Mouse (Mus musculus): ENCODE results near the gene Trpc4ap. TPM values are rescaled to one million over a fixed set of nuclear protein-coding genes. Genes with fewer than 3 reads are reported as not detected.
"Not testable (repeated sequence)": the region's sequence is repeated elsewhere in the genome, so short reads cannot be mapped to it uniquely, and the experiment has no call there.

Gene Trpc4ap
- polyA plus RNA-seq (2015; fragmentation: Nextera tagmentation; extraction: Ambion mirVana): 137 and 142 TPM in 2 replicates

DNA sequence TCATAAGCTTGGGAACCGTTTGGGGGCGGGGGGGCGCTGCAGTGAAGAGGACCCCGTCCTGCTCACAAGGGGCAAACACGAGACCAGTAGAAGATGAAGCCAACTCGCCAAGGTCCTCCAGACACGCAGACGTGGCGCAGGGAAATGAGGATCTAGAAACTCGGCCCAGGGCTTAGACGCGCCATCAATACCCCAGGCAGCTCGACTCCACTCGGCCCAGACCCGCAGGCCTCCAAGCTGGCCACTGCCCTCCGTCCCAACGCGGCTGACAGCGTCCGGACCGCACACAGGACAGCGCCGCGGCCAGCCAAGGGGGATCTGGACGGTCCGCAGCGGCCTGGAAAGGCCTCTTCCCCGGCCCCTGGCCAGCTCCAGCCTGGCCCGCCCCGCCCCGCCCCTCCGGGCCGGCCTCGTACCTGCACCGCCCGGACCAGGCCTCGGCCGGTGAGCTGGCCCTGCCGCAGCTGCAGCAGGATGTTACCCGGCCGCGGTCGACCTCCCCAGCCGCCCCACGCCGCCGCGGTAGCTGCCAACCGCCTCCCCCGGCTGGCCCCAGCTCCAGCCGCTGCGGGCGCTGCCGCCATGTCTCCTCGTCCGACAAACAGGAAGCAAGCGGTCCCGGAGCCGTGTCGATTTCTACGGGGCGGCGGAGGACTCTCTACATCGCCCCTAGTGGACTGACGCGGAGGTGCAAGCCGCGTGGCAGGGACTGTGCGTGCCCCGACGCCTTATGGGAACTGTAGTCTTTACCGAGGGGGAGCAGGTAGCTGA lies at the start of gene Trpc4ap:
Trpc4ap (minus strand) TSS at position 662 of the 771 bp plus-strand sequence.
- Histone ChIP-seq H3K27ac (peak within 1 kb of the TSS; percentile 80), H3K4me2 (peak within 1 kb of the TSS; percentile 84), H3K36me3 (peaks cover 8% of the 10 kb centered on the region), H3K4me3 (peak within 1 kb of the TSS; percentile 99), H3K27me3 (no peaks in the 10 kb centered on the region), H3K4me1 (peaks cover 19% of the 10 kb centered on the region), H3K9ac (peak within 1 kb of the TSS; percentile 97), H3K9me3 (no peaks in the 10 kb centered on the region)
- WGBS: under 1% methylated on average over 69 of the region's 72 CpGs
- peak; percentile 92 for ATAC-seq (ENCODE audit: insufficient number of reproducible peaks, insufficient read depth, low FRiP score, low TSS enrichment, low read depth)

DNA sequence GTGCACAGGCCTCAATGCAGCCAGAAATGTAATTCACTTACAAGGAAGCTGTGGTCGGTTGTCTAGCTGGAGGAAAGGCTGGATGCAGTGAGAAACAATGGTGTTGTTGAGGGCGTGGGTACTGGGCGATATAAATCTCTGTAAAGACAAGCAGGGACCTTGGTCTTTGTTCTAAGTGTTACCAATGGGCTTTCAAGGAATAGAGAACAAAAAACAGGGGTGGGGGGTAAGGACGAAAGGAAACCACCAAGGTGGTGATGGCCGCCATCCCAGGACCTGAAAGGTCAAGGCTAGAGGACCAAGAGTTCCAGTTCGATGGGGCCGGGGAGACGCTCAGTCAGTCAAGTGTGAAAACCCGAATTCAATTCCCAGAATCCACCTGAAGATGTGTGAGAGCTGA lies 45.6 kb upstream of the Trpc4ap start:
- no peak overlapping the region for H3K9ac ChIP-seq
- no peaks in the 10 kb centered on the region for H3K36me3 ChIP-seq
- H3K4me3 ChIP-seq: no peak overlapping the region
- no peaks in the 10 kb centered on the region for H3K9me3 ChIP-seq
- H3K27me3 ChIP-seq: no peaks in the 10 kb centered on the region
- no peak overlapping the region for H3K27ac ChIP-seq
- 76% methylated on average over 9 of the region's 9 CpGs for WGBS
- H3K4me1 ChIP-seq: no peaks in the 10 kb centered on the region
- H3K4me2 ChIP-seq: no peak overlapping the region
- no peak for ATAC-seq (ENCODE audit: insufficient number of reproducible peaks, insufficient read depth, low FRiP score, low TSS enrichment, low read depth)

DNA sequence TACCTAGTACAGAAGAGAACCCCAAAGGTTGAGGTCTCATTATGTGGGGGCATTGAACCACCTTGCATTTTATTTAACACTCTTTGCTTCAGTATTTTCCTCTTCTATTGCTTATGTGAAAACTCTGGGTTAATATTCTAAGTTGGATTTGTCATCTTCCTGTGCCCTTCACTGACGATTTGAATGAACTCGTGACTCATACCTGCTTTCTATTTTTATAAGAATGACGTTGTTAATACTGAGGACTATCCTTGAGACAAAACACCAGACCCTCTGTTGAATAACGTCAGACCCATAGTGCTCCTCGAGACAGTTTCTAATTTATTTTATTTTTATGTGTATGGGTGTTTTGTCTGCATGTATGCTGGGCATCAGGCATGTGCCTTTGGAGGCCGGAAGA lies 44.8 kb upstream of the Trpc4ap start:
- Histone ChIP-seq H3K4me1 (no peaks in the 10 kb centered on the region), H3K4me3 (no peak overlapping the region), H3K27ac (no peak overlapping the region), H3K36me3 (no peaks in the 10 kb centered on the region), H3K9me3 (no peaks in the 10 kb centered on the region), H3K27me3 (no peaks in the 10 kb centered on the region), H3K9ac (no peak overlapping the region), H3K4me2 (no peak overlapping the region)
- 77% methylated on average over 6 of the region's 6 CpGs for WGBS
- no peak for ATAC-seq (ENCODE audit: insufficient number of reproducible peaks, insufficient read depth, low FRiP score, low TSS enrichment, low read depth)

DNA sequence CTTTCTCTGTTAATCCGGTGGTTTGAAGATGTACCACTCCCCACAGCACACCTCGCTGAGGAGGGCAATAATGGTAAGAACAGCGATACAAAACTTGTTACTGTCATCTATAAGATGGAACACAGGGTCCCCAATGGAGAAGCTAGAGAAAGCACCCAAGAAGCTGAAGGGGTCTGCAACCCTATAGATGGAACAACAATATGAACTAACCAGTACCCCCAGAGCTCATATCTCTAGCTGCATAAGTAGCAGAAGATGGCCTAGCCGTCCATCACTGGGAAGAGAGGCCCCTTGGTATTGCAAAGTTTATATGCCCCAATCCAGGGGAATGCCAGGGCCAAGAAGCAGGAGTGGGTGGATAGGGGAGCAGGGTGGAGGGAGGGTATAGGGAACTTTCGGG lies 43.6 kb upstream of the Trpc4ap start, which contains the start of gene Gm17581:
Gm17581 (minus strand) TSS at position 101 of the 400 bp plus-strand sequence.
- H3K27ac ChIP-seq; H3K9me3 ChIP-seq; H3K27me3 ChIP-seq; H3K36me3 ChIP-seq; H3K9ac ChIP-seq; H3K4me2 ChIP-seq; ATAC-seq (ENCODE audit: insufficient number of reproducible peaks, insufficient read depth, low FRiP score, low TSS enrichment, low read depth); H3K4me3 ChIP-seq; H3K4me1 ChIP-seq: not testable (repeated sequence)
- 85% methylated on average over 5 of the region's 5 CpGs for WGBS

DNA sequence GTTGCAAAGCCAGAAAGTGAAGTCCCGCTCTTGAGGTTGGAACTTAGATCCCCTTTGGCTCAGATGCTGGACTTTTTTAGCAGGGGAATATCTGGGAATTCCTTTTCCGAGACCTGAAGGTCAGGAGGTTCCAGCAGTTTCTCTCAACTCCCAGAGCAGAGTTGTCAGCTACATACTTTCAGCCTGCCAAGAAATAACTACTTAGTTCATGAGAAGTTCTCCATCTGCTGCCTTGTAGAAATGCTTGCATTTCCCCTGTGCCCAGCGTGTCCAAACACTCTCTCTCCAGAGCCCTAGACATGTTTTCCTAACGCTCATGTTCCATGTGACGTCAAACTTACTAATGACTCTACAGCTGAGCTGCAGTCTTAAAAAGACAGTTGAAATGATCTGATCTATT lies 42.9 kb upstream of the Trpc4ap start:
- Histone ChIP-seq H3K9me3 (no peaks in the 10 kb centered on the region), H3K4me2 (no peak overlapping the region), H3K4me1 (no peaks in the 10 kb centered on the region), H3K27ac (no peak overlapping the region), H3K36me3 (no peaks in the 10 kb centered on the region), H3K9ac (no peak overlapping the region), H3K27me3 (no peaks in the 10 kb centered on the region), H3K4me3 (no peak overlapping the region)
- WGBS: 75% methylated on average over 5 of the region's 5 CpGs
- no peak for ATAC-seq (ENCODE audit: insufficient number of reproducible peaks, insufficient read depth, low FRiP score, low TSS enrichment, low read depth)

DNA sequence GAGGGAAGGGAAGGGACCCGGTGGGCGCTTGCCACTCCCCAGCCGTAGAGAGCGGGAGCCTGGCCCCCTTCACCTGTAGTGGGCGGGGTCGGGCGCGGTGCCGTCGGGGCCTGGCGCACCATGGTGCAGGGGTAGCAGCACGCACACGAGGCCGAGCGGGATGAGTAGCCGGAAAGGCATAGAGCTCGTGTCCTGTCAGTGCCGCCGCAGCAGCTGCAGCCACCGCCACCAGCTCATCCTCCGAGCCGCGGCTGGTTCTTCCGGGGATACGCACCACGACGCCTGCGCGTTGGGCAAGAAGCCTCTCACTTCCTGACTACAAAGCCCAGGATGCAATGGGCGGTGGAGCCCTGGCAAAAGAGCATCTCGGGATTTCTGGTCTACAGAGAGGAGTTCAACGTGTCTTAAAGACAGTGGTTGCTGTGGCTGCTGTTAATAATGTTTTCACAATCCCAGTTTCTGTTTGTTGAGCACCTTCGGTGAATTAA lies 37.0 kb upstream of the Trpc4ap start, which contains the start of gene Edem2:
Edem2 (minus strand) TSS at position 318 of the 488 bp plus-strand sequence.
- H3K9me3 ChIP-seq: no peaks in the 10 kb centered on the region
- H3K4me3 ChIP-seq: peak within 1 kb of the TSS; percentile 91
- peak within 1 kb of the TSS; percentile 82 for H3K9ac ChIP-seq
- peak within 1 kb of the TSS; percentile 92 for H3K4me2 ChIP-seq
- no peaks in the 10 kb centered on the region for H3K27me3 ChIP-seq
- under 1% methylated on average over 33 of the region's 33 CpGs for WGBS
- peaks cover 9% of the 10 kb centered on the region for H3K4me1 ChIP-seq
- no peak within 1 kb of the TSS for H3K27ac ChIP-seq
- no peaks in the 10 kb centered on the region for H3K36me3 ChIP-seq
- ATAC-seq (ENCODE audit: insufficient number of reproducible peaks, insufficient read depth, low FRiP score, low TSS enrichment, low read depth): peak; percentile 69

DNA sequence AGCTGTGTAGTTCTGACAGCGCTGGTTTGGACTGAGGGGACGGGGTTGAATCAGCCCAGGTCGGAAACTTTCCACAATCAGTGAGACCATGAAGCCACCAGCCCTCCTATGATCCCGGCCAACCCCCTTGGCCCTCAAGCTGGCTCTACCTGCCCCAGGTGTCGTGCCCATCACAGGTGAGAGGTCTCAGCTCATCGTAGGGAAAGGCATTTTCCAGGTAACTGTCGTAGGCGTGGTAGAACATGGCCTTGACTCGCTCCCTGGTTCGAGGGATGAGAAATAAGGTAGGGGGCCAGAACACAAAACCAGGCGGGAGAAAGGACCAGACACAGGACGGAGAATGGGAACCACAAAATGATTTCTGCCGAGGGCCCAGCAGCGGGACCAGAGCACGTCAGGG lies 36.6 kb upstream of the Trpc4ap start:
- Histone ChIP-seq H3K27ac (no peak overlapping the region), H3K4me2 (peak overlapping the region; percentile 92), H3K36me3 (no peaks in the 10 kb centered on the region), H3K4me1 (peaks cover 9% of the 10 kb centered on the region), H3K9ac (peak overlapping the region; percentile 82), H3K4me3 (peak overlapping the region; percentile 91), H3K9me3 (no peaks in the 10 kb centered on the region), H3K27me3 (no peaks in the 10 kb centered on the region)
- WGBS: 4% methylated on average over 15 of the region's 15 CpGs
- ATAC-seq (ENCODE audit: insufficient number of reproducible peaks, insufficient read depth, low FRiP score, low TSS enrichment, low read depth): no peak

DNA sequence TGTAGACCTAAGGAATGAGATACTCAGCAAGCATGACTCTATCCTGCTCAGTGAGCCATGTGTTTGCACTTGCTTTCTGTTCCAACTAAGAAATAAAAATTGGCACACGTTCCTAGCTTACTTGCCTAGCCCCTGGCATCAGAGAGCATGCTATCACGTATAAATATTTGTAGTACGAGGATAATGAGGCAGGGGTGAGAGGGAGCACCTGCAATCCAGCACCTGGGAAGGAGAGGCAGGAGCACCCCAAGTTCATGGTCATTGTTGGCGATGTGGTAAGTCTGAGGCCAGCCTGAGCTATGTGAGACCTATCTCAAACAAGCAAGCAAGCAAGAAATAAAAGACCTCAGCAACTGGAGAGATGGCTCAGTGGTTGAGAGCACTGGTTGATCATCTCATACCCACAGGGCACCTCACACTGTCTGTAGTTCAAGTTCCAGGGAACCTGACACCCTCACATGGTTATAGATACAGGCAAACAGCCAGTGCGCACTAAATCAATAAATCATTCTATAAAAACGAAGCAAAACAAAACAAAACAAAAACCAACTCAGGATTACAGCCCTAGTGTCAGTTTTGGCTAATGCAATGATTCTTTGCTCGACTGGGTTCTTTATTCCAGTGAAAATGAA lies 35.7 kb upstream of the Trpc4ap start:
- ATAC-seq (ENCODE audit: insufficient number of reproducible peaks, insufficient read depth, low FRiP score, low TSS enrichment, low read depth): no peak
- no peak overlapping the region for H3K9ac ChIP-seq
- 76% methylated on average over 7 of the region's 7 CpGs for WGBS
- no peaks in the 10 kb centered on the region for H3K27me3 ChIP-seq
- H3K4me3 ChIP-seq: no peak overlapping the region
- H3K36me3 ChIP-seq: 0 out of 2 replicates have a peak, but pooled peaks cover 3% of the 10 kb centered on the region
- H3K27ac ChIP-seq: no peak overlapping the region
- H3K4me1 ChIP-seq: peaks cover 9% of the 10 kb centered on the region
- H3K9me3 ChIP-seq: no peaks in the 10 kb centered on the region
- H3K4me2 ChIP-seq: peak overlapping the region; percentile 92; the same call in 1 of the 2 replicates

DNA sequence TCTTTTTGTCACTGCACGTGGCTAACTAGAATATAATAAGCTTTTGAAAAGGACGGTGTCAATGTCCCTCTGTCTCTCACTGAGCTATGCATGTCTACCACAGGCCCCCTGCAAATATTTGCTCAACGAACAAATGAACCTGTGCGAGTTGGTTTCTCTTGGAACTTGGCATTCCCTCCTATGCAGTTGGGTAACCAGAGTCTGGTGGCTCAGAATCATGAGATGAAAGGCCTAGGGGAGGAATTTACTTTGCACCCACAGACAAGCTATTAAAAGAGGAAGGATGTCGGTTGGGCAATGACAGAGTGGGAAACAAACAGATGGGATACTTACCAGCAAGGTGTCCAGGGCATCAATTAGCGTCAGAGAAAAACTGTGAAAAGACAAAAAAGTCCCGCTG lies 34.1 kb upstream of the Trpc4ap start:
- Histone ChIP-seq H3K27ac (no peak overlapping the region), H3K9me3 (no peaks in the 10 kb centered on the region), H3K4me2 (no peak overlapping the region), H3K9ac (no peak overlapping the region), H3K27me3 (no peaks in the 10 kb centered on the region), H3K4me3 (no peak overlapping the region), H3K4me1 (peaks cover 9% of the 10 kb centered on the region), H3K36me3 (0 out of 2 replicates have a peak, but pooled peaks cover 16% of the 10 kb centered on the region)
- WGBS: 91% methylated on average over 7 of the region's 7 CpGs
- ATAC-seq (ENCODE audit: insufficient number of reproducible peaks, insufficient read depth, low FRiP score, low TSS enrichment, low read depth): no peak

DNA sequence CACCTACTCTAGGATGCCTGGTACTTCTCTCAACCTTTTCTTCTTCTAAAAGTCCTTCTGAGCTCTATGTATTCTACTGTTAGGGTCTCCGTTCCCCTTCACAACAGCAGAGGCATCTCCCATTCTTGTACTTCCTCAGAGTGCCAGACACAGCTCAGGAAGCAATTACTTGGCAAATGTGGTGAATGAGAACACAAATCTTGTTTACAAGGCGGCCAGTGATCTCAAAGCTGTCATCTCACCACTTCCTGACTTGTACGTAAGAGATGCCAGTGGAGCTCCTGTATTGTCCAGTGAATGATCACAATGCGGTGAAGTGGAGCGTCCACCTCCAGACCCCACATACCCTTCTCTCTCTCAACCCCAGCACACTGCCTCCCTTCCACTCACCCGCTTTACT lies 32.3 kb upstream of the Trpc4ap start:
- Histone ChIP-seq H3K4me2 (no peak overlapping the region), H3K27me3 (no peaks in the 10 kb centered on the region), H3K27ac (no peak overlapping the region), H3K4me1 (peaks cover 9% of the 10 kb centered on the region), H3K9me3 (no peaks in the 10 kb centered on the region), H3K4me3 (no peak overlapping the region), H3K9ac (no peak overlapping the region), H3K36me3 (0 out of 2 replicates have a peak, but pooled peaks cover 17% of the 10 kb centered on the region)
- ATAC-seq (ENCODE audit: insufficient number of reproducible peaks, insufficient read depth, low FRiP score, low TSS enrichment, low read depth): no peak
- WGBS: 85% methylated on average over 6 of the region's 6 CpGs

DNA sequence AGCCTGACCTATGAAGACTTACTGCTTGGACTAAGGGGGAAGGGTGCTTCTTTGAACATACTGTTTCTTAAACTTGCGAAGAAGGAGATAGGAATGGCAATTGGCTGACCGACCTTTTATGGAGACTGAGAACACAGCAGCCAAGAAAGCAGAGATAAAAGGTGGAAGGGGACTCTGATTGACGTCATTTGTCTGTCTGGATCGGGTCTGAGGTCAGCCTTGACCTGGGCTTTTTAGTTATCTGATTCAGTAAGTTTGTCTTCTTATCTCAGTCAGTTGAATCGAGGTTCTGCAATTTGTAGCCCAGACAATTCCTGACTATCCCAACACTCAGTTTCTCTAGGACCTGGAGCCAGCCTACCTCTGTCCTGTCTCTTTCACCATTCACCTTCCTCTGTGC lies 31.9 kb upstream of the Trpc4ap start:
- H3K36me3 ChIP-seq: 0 out of 2 replicates have a peak, but pooled peaks cover 22% of the 10 kb centered on the region
- no peak overlapping the region for H3K4me2 ChIP-seq
- WGBS: 81% methylated on average over 5 of the region's 5 CpGs
- no peak overlapping the region for H3K9ac ChIP-seq
- no peak overlapping the region for H3K27ac ChIP-seq
- H3K4me3 ChIP-seq: no peak overlapping the region
- ATAC-seq (ENCODE audit: insufficient number of reproducible peaks, insufficient read depth, low FRiP score, low TSS enrichment, low read depth): no peak
- H3K9me3 ChIP-seq: no peaks in the 10 kb centered on the region
- H3K27me3 ChIP-seq: no peaks in the 10 kb centered on the region
- H3K4me1 ChIP-seq: peaks cover 9% of the 10 kb centered on the region

DNA sequence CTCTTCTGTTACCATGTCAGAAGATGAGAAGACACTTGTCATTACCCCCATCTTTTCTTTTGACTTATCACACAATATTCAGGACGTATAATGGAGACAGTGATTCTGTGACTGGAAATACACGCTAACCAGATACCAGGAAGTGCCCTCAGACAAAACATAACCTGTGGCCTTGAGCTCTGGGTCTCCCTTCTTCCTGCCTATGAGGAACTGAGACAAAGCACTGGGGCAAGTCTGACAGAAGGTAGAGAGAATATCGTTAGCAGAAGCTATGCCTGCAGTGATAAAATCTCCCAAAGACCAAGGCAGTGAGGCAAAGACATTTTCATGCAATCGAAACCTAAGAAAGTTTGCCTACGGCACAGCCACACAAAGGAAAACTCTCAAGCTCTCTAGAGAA lies 28.4 kb upstream of the Trpc4ap start:
- H3K4me1 ChIP-seq: no peaks in the 10 kb centered on the region
- no peaks in the 10 kb centered on the region for H3K9me3 ChIP-seq
- no peak overlapping the region for H3K9ac ChIP-seq
- WGBS: 79% methylated on average over 5 of the region's 5 CpGs
- no peak overlapping the region for H3K27ac ChIP-seq
- H3K4me2 ChIP-seq: no peak overlapping the region
- no peaks in the 10 kb centered on the region for H3K27me3 ChIP-seq
- H3K36me3 ChIP-seq: peaks cover 41% of the 10 kb centered on the region
- ATAC-seq (ENCODE audit: insufficient number of reproducible peaks, insufficient read depth, low FRiP score, low TSS enrichment, low read depth): no peak
- no peak overlapping the region for H3K4me3 ChIP-seq

Measured in embryonic facial prominence, embryonic 13.5 days (tissue).